Mouse (Mus musculus) limb, embryonic 13.5 days (tissue): ENCODE results near the gene Gtsf1l. TPM values are rescaled to one million over a fixed set of nuclear protein-coding genes. Genes with fewer than 3 reads are reported as not detected.

ENCODE experiments used
- microRNA-seq: library from miRNA; unstranded; fragments of <30 nt; microRNA quantifications from one replicate; pipeline ENCODE4, GENCODE M21; 2016
- polyA plus RNA-seq: library from polyadenylated mRNA; unstranded; fragments of >200 nt; fragmentation: Nextera tagmentation; extraction: Ambion mirVana; gene quantifications from 2 replicates; pipeline ENCODE4 v1.2.1, GENCODE M21; 2015

The Gtsf1l gene
- polyA plus RNA-seq, 1 experiment from 2014 or later: not detected

Small RNAs within 50 kb of the gene (microRNA-seq; reads per million reads assigned to microRNA genes)
- gene Gm22174 (not detected), gene Mir7003 (not detected)

Other genes with a start within 250 kb of the Gtsf1l start
- gene Srsf6, start 156.3 kb downstream of the Gtsf1l start, polyA plus RNA-seq: 236 and 259 TPM in 2 replicates
- gene L3mbtl1, start 144.4 kb downstream of the Gtsf1l start, polyA plus RNA-seq: 0.13 and 0.20 TPM in 2 replicates
- gene Sgk2, start 100.5 kb downstream of the Gtsf1l start, polyA plus RNA-seq: 0.05 TPM in 1 of 2 replicates, not detected in the other
- 55.3 and 56.9 TPM in 2 replicates for gene Ift52, start 70.5 kb downstream of the Gtsf1l start, polyA plus RNA-seq
- gene Mybl2, start 33.2 kb downstream of the Gtsf1l start, polyA plus RNA-seq: 23.8 and 26.3 TPM in 2 replicates
- 3.5 and 4.5 TPM in 2 replicates for gene Tox2, start 115.3 kb upstream of the Gtsf1l start, polyA plus RNA-seq